Mouse (Mus musculus) MEL (cell line): ENCODE data around the gene Tmem89. TPM values are rescaled to one million over a fixed set of nuclear protein-coding genes. Genes with fewer than 3 reads are reported as not detected.

ENCODE experiments used
- DNase-seq: peaks from one replicate; pipeline ENCODE4 v3.0.0; 2011; ENCODE audit warnings: low read depth, low spot score
- H3K27ac ChIP-seq: 2 replicates; pipeline ENCODE4 v1.5.1; 2012; ENCODE audit warnings: low read depth, mild to moderate bottlenecking, control low read depth, low read length, moderate library complexity; ENCODE audit not compliant: control insufficient read depth
- H3K27me3 ChIP-seq, 2 experiments: fragments of 150-350 bp in 1 of 2; sonication (generic) in 1 of 2; 2 replicates each; pipeline ENCODE4 v1.6.1; 2012; ENCODE audit warnings: low read length in 2 of 2, mild to moderate bottlenecking in 2 of 2, improper control_type of control experiment in 1 of 2, moderate library complexity in 1 of 2; ENCODE audit not compliant: insufficient read depth in 2 of 2, control insufficient read depth in 1 of 2
- H3K36me3 ChIP-seq, 2 experiments: 2 replicates each; pipeline ENCODE4 v1.6.1; 2012 to 2014; ENCODE audit warnings: low read length in 2 of 2, improper control_type of control experiment in 1 of 2, inconsistent platforms in 1 of 2, mild to moderate bottlenecking in 1 of 2; ENCODE audit not compliant: insufficient read depth in 2 of 2, control insufficient read depth in 1 of 2
- H3K4me1 ChIP-seq, 2 experiments: fragments of 150-350 bp in 1 of 2; sonication (generic) in 1 of 2; 2 replicates each; pipeline ENCODE4 v1.6.1; 2012; ENCODE audit warnings: low read length in 2 of 2, improper control_type of control experiment in 1 of 2, mild to moderate bottlenecking in 1 of 2; ENCODE audit not compliant: insufficient read depth in 2 of 2, control insufficient read depth in 1 of 2
- H3K4me3 ChIP-seq, 2 experiments: fragments of 150-350 bp in 1 of 2; sonication (generic) in 1 of 2; 2 replicates each; pipeline ENCODE4 v1.5.1; 2012; ENCODE audit warnings: low read depth in 2 of 2, low read length in 2 of 2, mild to moderate bottlenecking in 2 of 2, moderate library complexity in 2 of 2, control low read depth in 1 of 2, improper control_type of control experiment in 1 of 2; ENCODE audit not compliant: control insufficient read depth in 1 of 2, insufficient read depth in 1 of 2
- H3K79me2 ChIP-seq: 2 replicates; pipeline ENCODE4 v1.6.1; 2012; ENCODE audit warnings: mild to moderate bottlenecking, low read length, moderate library complexity; ENCODE audit not compliant: control insufficient read depth, poor library complexity, insufficient read depth
- H3K9ac ChIP-seq: 2 replicates; pipeline ENCODE4 v1.6.1; 2012; ENCODE audit warnings: low read depth, mild to moderate bottlenecking, control low read depth, low read length, moderate library complexity; ENCODE audit not compliant: control insufficient read depth, poor library complexity, severe bottlenecking
- H3K9me3 ChIP-seq: fragments of 150-350 bp; sonication (generic); replicated peaks from 2 replicates; pipeline ENCODE4 v1.6.1; 2012; ENCODE audit warnings: mild to moderate bottlenecking, low read length, improper control_type of control experiment, moderate library complexity; ENCODE audit not compliant: insufficient read depth
- BHLHE40 ChIP-seq: IDR thresholded peaks from 2 replicates; pipeline ENCODE4 v1.6.1; 2012; ENCODE audit warnings: low read depth, mild to moderate bottlenecking, inconsistent platforms, low read length, improper control_type of control experiment, borderline replicate concordance
- CHD1 ChIP-seq: IDR thresholded peaks from 2 replicates; pipeline ENCODE4 v1.6.1; 2012; ENCODE audit warnings: low read depth, mild to moderate bottlenecking, inconsistent platforms, low read length, improper control_type of control experiment
- CTCF ChIP-seq, 3 experiments: IDR thresholded peaks in 2 of 3; conservative IDR thresholded peaks in 1 of 3; 2 replicates each; pipeline ENCODE4 v1.5.1; 2011 to 2012; ENCODE audit warnings: low read length in 3 of 3, low read depth in 2 of 3, mild to moderate bottlenecking in 2 of 3, improper control_type of control experiment in 1 of 3, inconsistent platforms in 1 of 3, mixed read lengths in 1 of 3, moderate library complexity in 1 of 3; ENCODE audit not compliant: control insufficient read depth in 1 of 3, insufficient read depth in 1 of 3, poor library complexity in 1 of 3, severe bottlenecking in 1 of 3
- EP300 ChIP-seq, 2 experiments: IDR thresholded peaks; 2 replicates each; pipeline ENCODE4 v1.6.1; 2011; ENCODE audit warnings: improper control_type of control experiment in 2 of 2, low read length in 2 of 2, low read depth in 1 of 2, mild to moderate bottlenecking in 1 of 2
- GABPA ChIP-seq: IDR thresholded peaks from 2 replicates; pipeline ENCODE4 v1.6.1; 2012; ENCODE audit warnings: low read depth, mild to moderate bottlenecking, inconsistent platforms, low read length, improper control_type of control experiment, moderate library complexity
- GATA1 ChIP-seq: IDR thresholded peaks from 2 replicates; pipeline ENCODE4 v1.6.1; 2011; ENCODE audit warnings: low read depth, low read length, improper control_type of control experiment
- KAT2A ChIP-seq: conservative IDR thresholded peaks from 2 replicates; pipeline ENCODE4 v1.6.1; 2012; ENCODE audit warnings: low read depth, low read length, improper control_type of control experiment, inconsistent platforms
- MAZ ChIP-seq: IDR thresholded peaks from 2 replicates; pipeline ENCODE4 v1.6.1; 2012; ENCODE audit warnings: low read depth, mild to moderate bottlenecking, inconsistent platforms, low read length, improper control_type of control experiment
- MXI1 ChIP-seq: IDR thresholded peaks from 2 replicates; pipeline ENCODE4 v1.6.1; 2011; ENCODE audit warnings: mild to moderate bottlenecking, low read depth, low read length, improper control_type of control experiment
- MYB ChIP-seq: IDR thresholded peaks from 2 replicates; pipeline ENCODE4 v1.6.1; 2011; ENCODE audit warnings: mild to moderate bottlenecking, low read depth, low read length, improper control_type of control experiment
- NELFE ChIP-seq: IDR thresholded peaks from 2 replicates; pipeline ENCODE4 v1.6.1; 2011; ENCODE audit warnings: low read depth, low read length, improper control_type of control experiment
- POLR2AphosphoS5 ChIP-seq: IDR thresholded peaks from 2 replicates; pipeline ENCODE4 v1.6.1; 2012; ENCODE audit warnings: low read depth, borderline replicate concordance, mild to moderate bottlenecking, inconsistent platforms, low read length, moderate library complexity, mixed read lengths
- RAD21 ChIP-seq: IDR thresholded peaks from 2 replicates; pipeline ENCODE4 v1.6.1; 2011; ENCODE audit warnings: mild to moderate bottlenecking, low read depth, low read length, improper control_type of control experiment
- TAL1 ChIP-seq: IDR thresholded peaks from 2 replicates; pipeline ENCODE4 v1.6.1; 2012; ENCODE audit warnings: mild to moderate bottlenecking, inconsistent platforms, low read length, moderate library complexity, mixed read lengths
- TBP ChIP-seq: IDR thresholded peaks from 2 replicates; pipeline ENCODE4 v1.8.0; 2011; ENCODE audit warnings: low read depth, low read length, improper control_type of control experiment
- TCF12 ChIP-seq: IDR thresholded peaks from 2 replicates; pipeline ENCODE4 v1.6.1; 2014; ENCODE audit warnings: low read depth, mild to moderate bottlenecking, inconsistent platforms, low read length, improper control_type of control experiment, moderate library complexity
- USF1 ChIP-seq: IDR thresholded peaks from 2 replicates; pipeline ENCODE4 v1.6.1; 2014; ENCODE audit warnings: low read depth, mild to moderate bottlenecking, inconsistent platforms, low read length, improper control_type of control experiment, moderate library complexity
- USF2 ChIP-seq, 2 experiments: IDR thresholded peaks; 2 replicates each; pipeline ENCODE4 v1.6.1; 2011 to 2012; ENCODE audit warnings: improper control_type of control experiment in 2 of 2, low read length in 2 of 2, borderline replicate concordance in 1 of 2, inconsistent platforms in 1 of 2, low read depth in 1 of 2, mild to moderate bottlenecking in 1 of 2; ENCODE audit not compliant: insufficient read depth in 1 of 2
- ZC3H11A ChIP-seq: IDR thresholded peaks from 2 replicates; pipeline ENCODE4 v1.6.1; 2012; ENCODE audit warnings: low read depth, mild to moderate bottlenecking, inconsistent platforms, low read length, improper control_type of control experiment
- ZKSCAN1 ChIP-seq: IDR thresholded peaks from 2 replicates; pipeline ENCODE4 v1.6.1; 2012; ENCODE audit warnings: low read depth, mild to moderate bottlenecking, inconsistent platforms, low read length, improper control_type of control experiment, moderate library complexity
- polyA plus RNA-seq, 2 experiments: library from polyadenylated mRNA; stranded (reverse) in 1 of 2; unstranded in 1 of 2; fragments of >175 nt in 1 of 2; fragments of >200 nt in 1 of 2; gene quantifications; 2 replicates each; pipeline versions ENCODE4 v1.2.1 to v1.2.4; 2012; ENCODE audit warnings: low replicate concordance in 2 of 2, low read depth in 1 of 2; ENCODE audit not compliant: insufficient read length in 2 of 2, insufficient read depth in 1 of 2, missing spikeins in 1 of 2
- total RNA-seq: library from RNA; depleted of rRNA; stranded (reverse); fragments of 300-350 nt; gene quantifications from 2 replicates; pipeline ENCODE4 v1.2.3, GENCODE M21; 2012

Gene Tmem89
- total and polyA plus RNA-seq, 3 experiments, result not detected

DNA sequence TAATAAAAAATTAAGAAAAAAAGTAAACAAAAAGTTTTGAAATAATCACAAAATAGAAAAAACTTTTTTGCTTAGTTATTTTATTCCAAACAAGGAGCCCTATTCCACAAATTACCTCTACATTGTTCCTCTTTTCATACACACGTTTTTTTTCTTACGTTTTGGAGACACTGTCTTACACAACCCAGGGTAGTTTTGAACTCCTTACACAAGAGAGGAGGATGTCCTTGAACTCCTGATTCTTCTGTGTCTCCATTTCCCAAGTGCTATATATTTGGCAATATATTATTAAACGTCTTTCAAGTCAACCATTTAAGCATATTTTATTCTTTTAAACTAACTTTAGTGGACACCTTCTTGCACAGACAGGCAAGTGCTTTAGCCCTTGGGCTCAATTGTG, 21.6 kb downstream of the Tmem89 start:
- no peak for TF ChIP-seq GABPA
- no peak for TF ChIP-seq MAZ
- TF ChIP-seq RAD21, result no peak
- no peak for TF ChIP-seq BHLHE40
- TF ChIP-seq TAL1, result no peak
- no peak for TF ChIP-seq ZC3H11A
- TF ChIP-seq TCF12, result no peak
- TF ChIP-seq NELFE, result no peak
- no peak for TF ChIP-seq KAT2A
- TF ChIP-seq MXI1, result no peak
- TF ChIP-seq CHD1, result no peak
- no peak for TF ChIP-seq POLR2AphosphoS5
- TF ChIP-seq USF1, result no peak
- no peak for TF ChIP-seq TBP
- TF ChIP-seq ZKSCAN1, result no peak
- no peak for TF ChIP-seq USF2 (IDR thresholded peaks at IDR 0.05; ENCODE audit: borderline replicate concordance in 1 of 2, insufficient read depth in 1 of 2, low read depth in 1 of 2, low read length in 2 of 2)
- TF ChIP-seq CTCF (IDR thresholded peaks at IDR 0.05 in 2 of 3, conservative IDR thresholded peaks at IDR 0.05 in 1 of 3; ENCODE audit: control insufficient read depth in 1 of 3, insufficient read depth in 1 of 3, low read depth in 2 of 3, low read length in 3 of 3, poor library complexity in 1 of 3, severe bottlenecking in 1 of 3), result no peak
- TF ChIP-seq EP300 (IDR thresholded peaks at IDR 0.05; ENCODE audit: low read depth in 1 of 2, low read length in 2 of 2), result no peak
- no peak for TF ChIP-seq GATA1
- no peak for TF ChIP-seq MYB
- no peaks in the 10 kb centered on the region for H3K9me3 ChIP-seq
- peak overlapping the region in 1 of 2 experiments; percentile 23; a peak in 3 of 4 replicates for H3K4me3 ChIP-seq
- no peak overlapping the region for H3K27ac ChIP-seq
- DNase-seq, result no peak
- peaks cover 0 to 6% of the 10 kb centered on the region in 2 experiments; a peak in 2 of 4 replicates for H3K4me1 ChIP-seq
- no peaks in the 10 kb centered on the region; a peak in 1 of 4 replicates for H3K27me3 ChIP-seq
- H3K36me3 ChIP-seq, result peaks cover 7 to 10% of the 10 kb centered on the region in 2 experiments
- H3K9ac ChIP-seq, result no peak overlapping the region
- peaks cover 25% of the 10 kb centered on the region for H3K79me2 ChIP-seq
